Mouse (Mus musculus) E14TG2a.4 (cell line): ENCODE measurements around the gene Trim2.

Experiments used
- CTCF ChIP-seq: conservative IDR thresholded peaks from 2 replicates; pipeline ENCODE4 v1.5.1; 2014; ENCODE audit warnings: low read length
- NANOG ChIP-seq: IDR thresholded peaks from 2 replicates; pipeline ENCODE4 v1.6.1; 2014; ENCODE audit warnings: borderline replicate concordance, low read length, mixed read lengths
- POU5F1 ChIP-seq: IDR thresholded peaks from 2 replicates; pipeline ENCODE4 v1.6.1; 2014; ENCODE audit warnings: low read length, borderline replicate concordance

DNA sequence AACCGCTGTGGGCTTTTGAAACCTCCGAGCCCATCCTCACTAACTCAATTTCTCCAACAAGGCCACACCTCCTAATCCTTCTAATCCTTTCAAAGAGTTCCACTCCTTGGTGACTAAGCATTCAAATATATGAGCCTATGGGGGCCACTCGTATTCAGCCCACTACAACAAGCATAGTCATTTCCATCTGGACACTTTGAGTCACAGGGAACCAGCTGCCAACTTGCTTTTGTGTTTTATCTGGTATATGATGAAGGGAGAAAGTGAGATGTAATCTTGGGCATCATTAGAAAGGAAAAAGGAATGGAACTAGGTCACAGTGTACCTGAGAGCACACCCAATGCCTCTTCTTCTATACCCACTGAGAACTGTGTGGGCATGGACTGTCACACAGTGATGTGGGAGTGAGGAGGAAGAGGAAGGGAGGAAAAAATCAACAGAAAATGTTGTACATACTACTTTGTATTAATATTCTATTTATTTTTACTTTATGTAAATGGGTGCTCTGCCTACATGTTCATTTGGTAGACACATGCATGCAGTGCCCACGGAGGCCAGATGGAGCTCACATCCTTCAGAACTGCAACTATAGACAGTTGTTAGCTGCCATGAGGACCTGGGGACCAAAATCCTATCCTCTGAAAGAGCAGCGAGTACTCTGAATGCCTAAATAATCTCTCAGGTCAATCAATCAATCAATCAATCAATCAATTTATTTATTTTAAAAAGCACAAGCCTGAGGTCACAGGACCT lies 72.8 kb downstream of the Trim2 start:
- TF ChIP-seq CTCF (no peak), NANOG (no peak), POU5F1 (no peak)
